Mouse (Mus musculus) heart, embryonic 16.5 days (tissue): ENCODE measurements around the gene Map3k5. TPM values are rescaled to one million over a fixed set of nuclear protein-coding genes. Genes with fewer than 3 reads are reported as not detected.

Experiments
- ATAC-seq: fragments of 200-750 bp; cut with Nextera tagmentation; replicated peaks from 2 replicates; pipeline ENCODE4 v1.8.0; 2017; ENCODE audit warnings: moderate number of reproducible peaks; ENCODE audit not compliant: insufficient read depth, low FRiP score; ENCODE audit errors: extremely low read depth
- H3K27ac ChIP-seq: fragments of 300-500 bp; sonication (generic); 2 replicates; pipeline ENCODE4 v1.5.1; 2014; ENCODE audit warnings: mild to moderate bottlenecking, low read length, control low read depth, moderate library complexity
- H3K27me3 ChIP-seq: fragments of 300-500 bp; sonication (generic); 2 replicates; pipeline ENCODE4 v1.6.1; 2014; ENCODE audit warnings: low read length, mixed read lengths; ENCODE audit not compliant: control insufficient read depth, insufficient read depth
- H3K36me3 ChIP-seq: fragments of 300-500 bp; sonication (generic); 2 replicates; pipeline ENCODE4 v1.6.1; 2014; ENCODE audit not compliant: control insufficient read depth, insufficient read depth
- H3K4me1 ChIP-seq: fragments of 300-500 bp; sonication (generic); 2 replicates; pipeline ENCODE4 v1.6.1; 2014; ENCODE audit warnings: low read length, mixed read lengths; ENCODE audit not compliant: control insufficient read depth, insufficient read depth
- H3K4me2 ChIP-seq: fragments of 300-500 bp; sonication (generic); 2 replicates; pipeline ENCODE4 v1.6.1; 2014; ENCODE audit warnings: low read depth, mild to moderate bottlenecking, control low read depth, low read length
- H3K4me3 ChIP-seq: fragments of 300-500 bp; sonication (generic); 2 replicates; pipeline ENCODE4 v1.5.1; 2014; ENCODE audit warnings: mild to moderate bottlenecking, control low read depth, low read length
- H3K9ac ChIP-seq: fragments of 300-500 bp; sonication (generic); 2 replicates; pipeline ENCODE4 v1.6.1; 2014; ENCODE audit warnings: low read length, control low read depth
- H3K9me3 ChIP-seq: fragments of 300-500 bp; sonication (generic); replicated peaks from 2 replicates; pipeline ENCODE4 v1.6.1; 2016; ENCODE audit warnings: low read length; ENCODE audit not compliant: control insufficient read depth
- WGBS: fragments of 180-500 bp; shearing (Covaris S2); extraction: QIAGEN DNeasy Blood & Tissue Kit; methylation state at CpG from one replicate; pipeline ENCODE4 v1.1.7; 2014; 5-methylcytosine and 5-hydroxymethylcytosine counted together
- polyA plus RNA-seq: library from polyadenylated mRNA; unstranded; fragments of >200 nt; fragmentation: Nextera tagmentation; extraction: Ambion mirVana; gene quantifications from 2 replicates; pipeline ENCODE4 v1.2.1, GENCODE M21; 2015

The Map3k5 gene
- polyA plus RNA-seq, 1 experiment from 2014 or later = 2.8 TPM

DNA sequence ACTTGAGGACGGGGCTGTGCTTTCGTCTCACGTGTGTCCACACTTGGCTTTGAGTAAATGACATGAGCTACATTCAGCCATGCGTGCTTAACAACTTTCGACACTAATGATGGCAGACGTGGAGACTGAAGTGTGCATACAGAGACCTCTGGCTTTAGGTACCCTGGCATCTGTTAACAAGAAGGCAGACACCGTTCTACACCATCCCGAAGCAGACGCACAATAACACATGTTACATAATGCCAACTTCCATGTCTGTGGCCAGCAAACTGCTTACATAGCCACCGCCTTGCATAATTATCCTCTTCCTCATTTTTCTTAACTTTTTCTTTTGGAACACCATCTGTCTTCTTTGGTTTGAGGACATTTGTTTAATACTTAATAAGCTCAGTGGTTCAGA lies 123.8 kb downstream of the Map3k5 start:
- H3K36me3 ChIP-seq = peaks cover 8% of the 10 kb centered on the region; the same call in 1 of the 2 replicates
- no peaks in the 10 kb centered on the region for H3K27me3 ChIP-seq
- ATAC-seq = no peak
- 0 out of 2 replicates have a peak, but pooled peaks cover 6% of the 10 kb centered on the region for H3K4me1 ChIP-seq
- no peak overlapping the region for H3K4me3 ChIP-seq
- no peak overlapping the region for H3K27ac ChIP-seq
- H3K9me3 ChIP-seq = no peaks in the 10 kb centered on the region
- H3K9ac ChIP-seq = no peak overlapping the region
- no peak overlapping the region for H3K4me2 ChIP-seq
- WGBS = 91% methylated on average over 10 of the region's 10 CpGs

DNA sequence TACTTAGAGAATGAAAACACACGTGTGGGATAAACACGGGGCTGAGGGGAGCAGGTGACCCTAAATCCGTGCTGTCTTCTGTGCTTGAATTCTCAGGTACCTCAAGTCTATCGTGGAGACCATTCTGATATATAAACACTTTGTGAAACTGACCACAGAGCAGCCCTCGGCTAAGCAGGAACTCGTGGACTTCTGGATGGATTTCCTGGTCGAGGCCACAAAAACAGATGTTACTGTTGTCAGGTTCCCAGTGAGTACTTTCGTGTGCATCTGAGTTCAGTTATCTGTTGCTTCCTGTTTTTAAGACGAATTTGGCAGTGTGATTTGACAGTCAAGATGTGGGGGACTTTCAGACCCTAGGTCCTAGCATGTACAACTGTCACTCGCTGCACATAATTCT lies 124.6 kb downstream of the Map3k5 start:
- no peak overlapping the region for H3K4me3 ChIP-seq
- peaks cover 8% of the 10 kb centered on the region; the same call in 1 of the 2 replicates for H3K36me3 ChIP-seq
- ATAC-seq = no peak
- no peaks in the 10 kb centered on the region for H3K27me3 ChIP-seq
- H3K9me3 ChIP-seq = no peaks in the 10 kb centered on the region
- H3K4me1 ChIP-seq = 0 out of 2 replicates have a peak, but pooled peaks cover 6% of the 10 kb centered on the region
- no peak overlapping the region for H3K4me2 ChIP-seq
- WGBS = 71% methylated on average over 10 of the region's 10 CpGs
- no peak overlapping the region for H3K9ac ChIP-seq
- H3K27ac ChIP-seq = no peak overlapping the region

DNA sequence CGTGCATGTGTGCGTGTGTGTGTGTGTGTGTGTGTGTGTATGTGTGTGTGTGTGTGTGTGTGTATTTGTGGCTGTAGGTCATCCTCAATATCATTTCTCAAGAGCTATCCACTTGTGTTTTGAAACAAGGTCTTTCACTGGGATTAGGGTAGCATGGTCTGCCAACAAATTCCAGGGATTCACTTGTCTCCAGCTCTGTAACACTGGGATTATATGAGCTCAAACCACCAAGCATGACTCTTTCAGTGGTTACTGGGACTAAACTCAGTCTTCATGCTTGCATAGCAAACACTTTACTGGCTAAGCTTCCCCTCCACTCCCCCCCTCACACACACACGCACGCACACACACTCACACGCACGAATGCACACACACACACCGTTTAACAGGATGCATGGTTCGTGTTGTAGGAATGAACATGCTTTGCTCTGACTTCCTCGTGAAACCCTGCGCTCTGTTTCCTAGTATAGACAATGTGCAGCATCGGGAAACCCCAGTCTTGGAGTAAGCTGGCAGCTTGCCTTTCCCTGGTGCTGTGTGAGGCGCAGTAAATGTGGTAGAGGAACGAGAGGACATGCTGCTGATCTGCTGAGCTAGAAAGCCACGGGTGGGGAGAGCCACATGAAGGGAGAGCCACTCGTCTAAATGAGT lies 126.2 kb downstream of the Map3k5 start:
- no peaks in the 10 kb centered on the region for H3K27me3 ChIP-seq
- no peak for ATAC-seq
- WGBS = 71% methylated on average over 15 of the region's 15 CpGs

DNA sequence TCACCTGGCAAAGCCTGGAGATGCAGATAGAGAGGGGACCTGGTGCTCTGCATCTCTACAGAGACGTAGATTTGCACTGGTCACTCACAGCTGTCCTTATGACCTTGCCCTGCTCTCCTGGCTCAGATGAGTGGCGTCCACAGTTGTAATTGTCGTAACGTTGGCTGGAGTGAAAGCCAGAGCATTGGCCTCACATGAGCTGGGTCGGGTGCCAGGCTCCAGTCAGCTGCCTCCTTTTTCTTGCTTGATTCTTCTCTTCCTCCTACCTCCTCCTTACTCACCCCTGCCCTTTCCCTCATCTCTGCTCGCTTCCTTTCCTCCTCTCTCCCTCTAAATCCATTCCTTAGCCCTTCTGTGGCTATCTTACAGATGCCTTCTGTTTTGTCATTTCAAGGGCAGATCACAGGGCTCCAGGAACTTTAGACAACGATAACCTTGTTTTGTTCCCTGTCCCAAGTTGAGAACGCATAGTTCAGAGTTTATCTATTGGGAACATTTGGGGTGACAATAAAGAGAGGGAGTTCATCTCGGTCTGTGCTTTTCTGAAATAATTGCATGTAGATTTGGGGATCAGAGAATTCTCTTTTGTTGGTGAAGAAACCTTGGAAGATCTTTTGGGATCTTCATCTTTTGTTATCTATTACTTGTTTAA lies 130.4 kb downstream of the Map3k5 start:
- peaks cover 5% of the 10 kb centered on the region; the same call in 1 of the 2 replicates for H3K36me3 ChIP-seq
- no peaks in the 10 kb centered on the region for H3K27me3 ChIP-seq
- H3K4me1 ChIP-seq = 0 out of 2 replicates have a peak, but pooled peaks cover 3% of the 10 kb centered on the region
- no peak for ATAC-seq
- no peak overlapping the region for H3K4me2 ChIP-seq
- WGBS = 60% methylated on average over 9 of the region's 9 CpGs
- H3K27ac ChIP-seq = no peak overlapping the region
- H3K9ac ChIP-seq = no peak overlapping the region
- H3K4me3 ChIP-seq = no peak overlapping the region
- no peaks in the 10 kb centered on the region for H3K9me3 ChIP-seq

More for the DNA sequence above, 126.2 kb downstream of the Map3k5 start:
- Histone ChIP-seq H3K9me3 (no peaks in the 10 kb centered on the region), H3K4me3 (no peak overlapping the region), H3K4me2 (no peak overlapping the region), H3K9ac (no peak overlapping the region), H3K36me3 (peaks cover 8% of the 10 kb centered on the region; the same call in 1 of the 2 replicates), H3K4me1 (0 out of 2 replicates have a peak, but pooled peaks cover 6% of the 10 kb centered on the region), H3K27ac (no peak overlapping the region)

GRCm38 (mm10) chr10:20066069-20066665 lies 131.9 kb downstream of the Map3k5 start:
- no peaks in the 10 kb centered on the region for H3K9me3 ChIP-seq
- 83% methylated on average over 1 of the region's 1 CpGs for WGBS
- no peak for ATAC-seq
- H3K27me3 ChIP-seq = no peaks in the 10 kb centered on the region
- no peak overlapping the region for H3K9ac ChIP-seq
- H3K27ac ChIP-seq = no peak overlapping the region
- H3K4me1 ChIP-seq = no peaks in the 10 kb centered on the region
- no peak overlapping the region for H3K4me3 ChIP-seq
- peaks cover 5% of the 10 kb centered on the region; the same call in 1 of the 2 replicates for H3K36me3 ChIP-seq
- no peak overlapping the region for H3K4me2 ChIP-seq

- no peak overlapping the region for H3K9ac ChIP-seq
- H3K4me1 ChIP-seq = no peaks in the 10 kb centered on the region
- H3K36me3 ChIP-seq = no peaks in the 10 kb centered on the region
- WGBS = 87% methylated on average over 11 of the region's 11 CpGs
- ATAC-seq = no peak
- no peak overlapping the region for H3K4me3 ChIP-seq
- no peak overlapping the region for H3K27ac ChIP-seq
- no peaks in the 10 kb centered on the region for H3K9me3 ChIP-seq
- H3K27me3 ChIP-seq = no peaks in the 10 kb centered on the region
- H3K4me2 ChIP-seq = no peak overlapping the region
These were observed 135.6 kb downstream of the Map3k5 start for GRCm38 (mm10) chr10:20069771-20070460.

DNA sequence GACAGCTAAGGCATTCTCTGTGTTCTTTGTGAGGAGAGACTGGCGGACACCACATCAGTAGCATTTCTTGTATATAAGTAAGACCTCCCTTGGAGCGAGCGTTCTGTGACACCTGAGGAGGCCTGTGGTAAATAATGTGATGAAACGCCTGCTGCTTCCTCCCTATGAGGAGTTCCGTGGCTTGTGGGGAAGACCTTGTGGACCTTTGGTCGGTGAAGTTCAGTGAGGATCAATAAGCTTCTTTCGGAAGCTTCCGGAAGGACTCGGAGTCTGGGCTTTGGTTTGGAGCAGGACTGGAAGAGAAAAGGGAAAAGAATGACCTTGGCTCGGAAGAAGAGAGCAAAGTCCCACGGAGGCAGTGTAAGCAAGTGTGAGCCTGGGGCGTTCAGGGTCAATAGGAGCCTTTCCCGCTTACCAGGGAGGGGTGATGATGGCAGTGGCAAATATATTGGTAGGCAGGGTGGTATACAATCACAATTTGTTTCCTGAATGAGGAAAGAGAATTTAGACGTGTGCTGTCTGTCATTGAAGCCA lies 136.4 kb downstream of the Map3k5 start:
- 82% methylated on average over 14 of the region's 14 CpGs for WGBS
- H3K9ac ChIP-seq = no peak overlapping the region
- no peak overlapping the region for H3K27ac ChIP-seq
- no peaks in the 10 kb centered on the region for H3K36me3 ChIP-seq
- no peaks in the 10 kb centered on the region for H3K4me1 ChIP-seq
- no peaks in the 10 kb centered on the region for H3K9me3 ChIP-seq
- ATAC-seq = no peak
- no peak overlapping the region for H3K4me2 ChIP-seq
- H3K27me3 ChIP-seq = no peaks in the 10 kb centered on the region
- no peak overlapping the region for H3K4me3 ChIP-seq

- Histone ChIP-seq H3K4me1 (no peaks in the 10 kb centered on the region), H3K27ac (no peak overlapping the region), H3K4me2 (no peak overlapping the region), H3K9ac (no peak overlapping the region), H3K9me3 (no peaks in the 10 kb centered on the region), H3K27me3 (no peaks in the 10 kb centered on the region), H3K36me3 (no peaks in the 10 kb centered on the region), H3K4me3 (no peak overlapping the region)
- 88% methylated on average over 6 of the region's 6 CpGs for WGBS
- no peak for ATAC-seq
These were observed 137.4 kb downstream of the Map3k5 start for GRCm38 (mm10) chr10:20071716-20072115.
